Mouse (Mus musculus) CH12F3 (cell line): Measurements from ENCODE around the gene Srd5a1.

Experiments
- in situ Hi-C: fragments of 300-500 bp; cut with MboI; formaldehyde crosslinking; loops from 2 replicates; pipeline ENCODE4 v1.14.3; 2020; ENCODE audit warnings: low sequenced_read_pairs

Gene Srd5a1

DNA sequence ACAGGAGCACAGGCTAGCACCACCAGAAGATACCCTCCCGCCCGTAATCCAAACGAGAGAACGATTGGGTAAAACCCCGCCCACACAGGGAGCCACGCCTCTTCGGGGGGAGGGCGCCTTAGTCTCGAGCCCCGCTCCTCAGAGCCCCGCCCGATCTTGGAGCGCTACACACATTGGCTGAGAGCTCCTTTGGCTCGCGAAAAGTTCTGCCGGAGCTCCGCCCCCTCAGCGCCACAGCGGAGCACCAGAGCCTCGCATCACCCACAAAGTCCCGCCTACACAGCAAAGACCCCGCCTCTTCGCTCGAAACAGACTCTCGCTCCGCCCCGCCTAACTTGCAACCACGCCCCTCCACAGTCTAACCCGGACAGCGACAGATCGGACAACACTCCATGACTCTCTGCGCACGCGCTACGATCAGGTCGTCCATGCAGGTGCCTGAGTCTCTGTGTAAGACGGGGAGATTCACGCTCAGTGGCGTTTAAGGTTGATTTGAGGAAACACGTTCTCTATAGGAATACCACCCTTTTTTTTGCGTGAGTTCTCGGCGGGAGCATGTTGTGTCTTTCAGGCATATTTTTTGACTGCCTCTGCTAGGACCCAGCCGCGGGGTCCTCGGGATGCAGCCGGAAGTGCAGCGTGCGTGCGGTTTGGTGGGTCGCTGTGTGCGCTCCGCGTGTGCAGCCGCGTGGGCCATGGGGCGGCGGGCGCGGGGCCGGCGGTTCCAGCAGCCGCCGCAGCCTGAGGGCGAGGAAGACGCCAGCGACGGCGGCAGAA lies at the start of gene Srd5a1:
Gene Srd5a1 (minus strand): TSS at position 45 of the 777 bp plus-strand sequence.
- in situ Hi-C loops: no loop called here

DNA sequence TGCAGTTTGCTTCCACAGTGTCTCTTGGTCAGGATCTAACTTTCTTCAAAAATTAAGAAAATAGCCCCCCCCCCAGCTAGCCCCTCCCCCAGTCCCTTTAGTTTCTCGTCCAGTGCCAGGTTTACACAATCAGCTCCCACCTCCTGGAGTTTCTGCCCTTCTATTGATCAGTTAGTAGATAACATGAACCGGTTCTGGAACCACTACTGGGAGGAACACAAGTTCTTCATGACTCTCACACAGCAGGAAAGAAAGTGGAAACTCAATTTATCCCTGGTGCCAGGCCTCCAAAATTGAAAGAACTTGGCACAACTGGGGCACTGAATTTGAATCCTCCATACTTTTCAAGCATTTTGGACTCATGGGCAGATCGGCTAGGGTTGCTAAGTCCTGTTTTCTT lies 43.3 kb upstream of the Srd5a1 start:
- in situ Hi-C loops: no loop called here

DNA sequence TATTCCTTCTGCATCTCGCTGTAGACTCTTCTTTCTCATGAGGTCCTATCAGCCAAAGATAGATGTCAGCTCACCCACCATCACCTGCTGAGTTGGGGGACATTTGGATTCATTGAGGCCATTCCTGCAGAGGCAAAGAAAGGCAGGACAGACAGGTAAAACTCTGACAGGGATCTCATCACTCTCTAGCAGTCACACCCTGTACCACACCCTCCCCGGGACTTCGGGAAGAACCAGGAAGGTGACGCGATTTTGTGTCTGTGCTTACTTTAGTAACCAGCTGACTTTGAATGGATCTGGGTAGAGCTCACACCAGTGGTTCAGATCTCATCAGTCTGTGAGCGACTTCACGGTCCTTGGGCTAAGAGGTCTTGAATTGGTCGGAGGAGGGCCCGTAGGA lies 35.2 kb upstream of the Srd5a1 start:
- in situ Hi-C loops: no loop called here

DNA sequence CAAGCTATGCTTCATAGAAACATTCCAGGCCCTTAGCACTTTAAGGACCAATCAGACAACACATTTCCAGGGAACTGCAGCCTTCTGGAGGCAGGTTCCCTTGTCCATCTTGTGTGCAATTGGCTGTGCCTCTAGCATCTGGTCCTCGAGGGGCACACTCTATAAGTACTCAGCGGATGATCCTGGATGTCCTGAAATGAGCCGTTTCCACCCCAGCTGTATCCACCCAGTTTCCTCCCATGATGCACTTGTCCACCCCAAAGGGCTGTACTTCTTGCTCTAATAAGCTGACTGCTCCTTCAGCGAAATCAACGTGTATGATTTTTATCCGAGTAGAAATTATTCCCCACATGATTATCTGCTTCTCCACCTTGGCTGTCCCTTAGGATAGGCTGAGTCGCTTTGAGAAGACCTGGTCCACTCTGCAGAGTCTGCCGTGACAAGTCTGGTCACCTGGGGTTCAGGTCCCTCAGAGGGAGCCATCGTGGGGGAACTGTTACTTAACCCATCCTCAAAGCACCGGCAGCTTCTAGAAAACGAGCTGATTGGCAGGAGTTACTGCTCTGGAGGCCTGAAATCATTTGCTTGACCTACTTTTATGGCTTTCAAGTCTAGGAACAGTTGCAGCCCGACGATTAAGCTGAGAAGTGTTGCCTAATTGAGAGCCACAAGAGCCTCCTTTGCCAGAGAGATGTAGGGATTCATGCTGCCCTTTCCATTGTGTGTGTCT lies 34.6 kb upstream of the Srd5a1 start:
- in situ Hi-C loops: no loop called here

DNA sequence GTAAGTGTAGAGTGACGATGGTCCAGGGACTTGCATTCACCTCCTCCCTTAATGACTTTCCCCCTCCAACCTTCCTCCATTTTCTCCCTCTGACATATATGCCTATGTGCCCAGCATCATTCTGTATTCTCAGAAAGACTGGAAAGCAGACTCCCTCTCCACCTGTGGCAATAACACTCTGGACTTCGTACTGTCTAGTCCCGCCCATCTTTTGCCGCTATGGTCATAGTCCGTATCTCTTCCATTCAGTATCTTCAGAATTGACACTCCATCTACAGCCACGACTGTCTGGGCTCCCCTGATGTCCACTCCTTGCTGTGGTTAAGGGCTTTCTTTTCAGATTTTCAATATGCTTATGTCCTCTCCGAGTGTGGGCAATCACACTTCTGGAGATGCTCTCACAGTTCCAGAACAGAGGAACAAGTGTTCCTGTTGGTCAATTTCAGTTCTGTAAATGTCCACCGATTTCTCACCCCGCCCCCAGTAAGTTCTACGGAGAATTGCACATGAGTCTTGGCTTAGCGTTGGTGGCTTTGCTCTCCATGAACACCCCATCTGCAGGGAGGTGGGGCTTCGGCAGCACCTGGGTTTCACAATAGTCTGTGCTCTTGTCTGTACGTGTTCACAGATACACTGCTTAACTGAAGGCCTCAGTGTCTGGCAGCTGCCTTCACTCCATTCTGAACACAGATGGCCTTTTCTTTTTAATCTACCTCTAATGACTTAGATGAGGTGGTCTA lies 33.4 kb upstream of the Srd5a1 start:
- in situ Hi-C loops: no loop called here

DNA sequence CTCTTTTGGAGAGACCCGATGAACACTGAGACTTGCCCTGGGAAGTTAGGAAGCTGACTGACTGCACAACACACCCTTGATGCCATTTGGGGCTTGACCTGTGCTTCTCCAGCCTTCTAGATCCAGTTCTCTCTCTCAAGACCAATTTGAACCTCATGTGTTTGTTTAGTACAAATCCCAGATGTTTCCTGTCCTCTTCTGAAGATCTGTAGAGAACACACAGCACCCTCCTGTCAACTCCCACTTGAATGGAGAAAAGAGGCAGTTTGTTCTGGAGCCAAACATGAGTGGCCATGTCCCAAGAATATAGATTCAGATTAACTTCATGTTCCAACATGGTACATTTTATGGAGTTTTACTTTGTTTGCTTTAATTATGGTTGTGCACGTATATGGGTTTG lies 32.7 kb upstream of the Srd5a1 start:
- in situ Hi-C loops: no loop called here

DNA sequence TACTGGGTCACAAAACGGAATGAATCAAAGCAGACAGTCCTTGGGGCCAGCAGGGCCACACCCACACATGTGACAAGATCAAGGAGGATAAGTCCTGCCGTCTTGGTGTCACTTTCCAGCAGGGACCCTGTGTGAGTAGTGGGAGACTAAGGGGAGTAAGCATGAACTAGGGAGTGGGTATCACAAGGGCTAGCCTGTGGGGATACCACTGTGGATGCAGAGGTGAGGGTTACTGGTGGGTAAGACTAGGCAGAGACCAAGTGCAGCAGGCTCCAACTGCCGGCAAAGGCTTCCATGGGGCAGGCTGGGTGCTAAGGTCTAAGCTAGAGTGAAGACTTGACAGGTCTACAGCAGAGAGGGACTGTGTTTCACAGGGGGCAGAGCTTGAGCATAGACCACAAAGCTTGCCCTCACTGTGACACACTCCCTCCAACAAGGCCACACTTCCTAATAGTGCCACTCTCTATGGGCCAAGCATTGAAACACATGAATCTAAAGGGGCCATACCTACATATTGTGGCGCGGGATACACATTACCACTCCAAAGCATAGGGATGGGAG lies 31.5 kb upstream of the Srd5a1 start:
- in situ Hi-C loops: no loop called here

DNA sequence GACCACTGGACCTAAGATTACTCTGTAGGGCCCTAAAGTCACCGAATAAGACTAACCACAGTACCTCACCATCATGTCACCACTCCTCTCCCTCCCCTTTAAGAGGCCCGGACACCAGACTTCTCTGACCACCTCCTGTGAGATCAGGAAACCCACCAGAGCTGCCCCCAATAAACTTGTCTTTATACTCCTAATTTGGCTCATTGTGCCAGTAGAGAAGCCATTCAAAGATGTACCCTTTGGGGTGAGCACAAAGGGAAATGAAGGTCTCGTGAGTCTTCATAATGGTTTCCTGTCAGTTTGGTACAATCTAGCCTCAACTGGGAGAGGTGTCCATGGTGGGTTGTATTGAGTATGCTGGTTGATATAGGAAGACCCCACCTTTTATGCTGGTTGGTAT lies 29.8 kb upstream of the Srd5a1 start:
- in situ Hi-C loops: no loop called here

DNA sequence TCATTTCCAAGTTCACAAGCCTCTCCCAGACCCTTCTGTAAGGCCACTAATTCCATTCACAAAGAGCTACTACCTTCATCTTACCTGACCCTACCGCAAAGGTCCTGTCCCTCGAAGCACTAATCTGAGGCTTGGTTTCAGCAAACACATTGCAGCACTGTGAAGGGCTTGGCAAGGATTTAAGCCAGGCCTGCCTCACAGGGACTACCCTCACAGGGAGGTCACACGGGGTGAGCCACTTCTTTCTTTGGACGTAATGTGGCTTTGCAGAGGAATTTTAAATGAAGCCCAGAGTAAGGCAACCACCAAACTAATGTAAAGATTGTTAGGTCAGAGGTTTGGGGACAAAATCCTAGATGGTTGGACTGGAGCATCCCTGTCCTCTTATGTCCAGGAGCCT lies 29.3 kb upstream of the Srd5a1 start:
- in situ Hi-C loops: no loop called here

DNA sequence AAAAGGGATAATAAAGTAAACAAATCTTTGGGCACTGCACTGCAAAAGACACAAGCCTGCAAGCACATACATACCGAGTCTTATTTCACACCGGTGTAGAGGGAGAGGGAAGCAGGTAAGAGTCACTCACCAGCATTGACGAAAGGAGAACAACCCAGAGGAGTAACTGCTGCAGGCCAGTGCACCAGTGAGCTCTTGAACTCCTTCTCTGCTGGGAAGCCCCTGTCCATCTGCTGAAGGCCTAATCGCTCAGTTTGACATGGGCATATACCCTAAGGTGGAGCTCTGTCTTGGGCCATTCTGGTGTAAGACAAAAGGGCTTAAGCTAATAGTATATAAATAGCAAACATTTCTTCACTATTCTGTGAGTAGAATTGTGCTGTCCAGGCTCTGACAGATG lies 28.9 kb upstream of the Srd5a1 start:
- in situ Hi-C loops: no loop called here

DNA sequence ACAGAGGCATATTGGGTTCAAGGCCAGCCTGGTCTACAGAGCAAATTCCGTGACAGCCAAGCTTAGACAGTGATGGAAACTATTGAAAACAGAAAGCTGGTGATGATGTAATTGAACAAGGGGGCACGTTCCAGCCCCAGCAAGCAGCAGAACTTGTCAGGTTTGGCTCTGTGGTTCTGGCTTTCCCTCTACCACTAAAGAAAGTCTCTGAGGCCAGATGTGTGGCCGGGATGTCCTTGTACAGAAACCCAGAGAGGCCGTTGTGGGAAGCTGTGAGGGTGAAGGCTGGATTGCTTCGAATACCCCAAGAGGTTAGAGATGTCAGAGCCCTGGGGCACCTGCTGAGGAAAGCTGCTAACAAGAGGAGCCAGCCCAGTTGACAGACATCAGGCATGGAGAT lies 28.0 kb upstream of the Srd5a1 start:
- in situ Hi-C loops: loop anchor here (10.0 kb wide), 1 partner anchor 94 kb away; no protein-coding TSS in a partner anchor

DNA sequence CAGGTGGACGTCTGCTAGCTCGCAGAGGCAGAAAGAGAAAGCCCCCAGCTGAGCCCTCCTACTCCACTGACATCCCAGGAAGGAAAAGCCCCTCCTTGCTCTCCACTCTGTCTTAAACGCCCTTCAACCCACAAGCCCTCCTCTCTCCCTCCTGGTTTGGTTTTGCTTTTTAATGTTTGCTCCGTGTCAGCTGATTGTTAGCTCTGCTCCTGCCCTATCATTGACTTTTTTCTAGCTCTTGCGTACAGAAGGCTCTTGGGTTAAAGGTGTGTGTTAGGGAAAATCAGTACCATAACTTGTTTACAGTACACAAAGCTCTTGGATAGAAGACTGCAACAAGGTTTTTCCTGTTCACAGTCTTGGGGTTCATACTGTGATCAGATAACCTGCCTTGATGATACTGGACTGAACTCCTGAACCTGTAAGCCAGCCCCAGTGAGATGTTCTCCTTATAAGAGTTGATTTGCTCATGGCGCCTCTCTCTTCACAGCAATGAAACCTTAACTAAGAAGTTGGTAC lies 26.9 kb upstream of the Srd5a1 start:
- in situ Hi-C loops: loop anchor here (10.0 kb wide), 1 partner anchor 93 kb away; no protein-coding TSS in a partner anchor

DNA sequence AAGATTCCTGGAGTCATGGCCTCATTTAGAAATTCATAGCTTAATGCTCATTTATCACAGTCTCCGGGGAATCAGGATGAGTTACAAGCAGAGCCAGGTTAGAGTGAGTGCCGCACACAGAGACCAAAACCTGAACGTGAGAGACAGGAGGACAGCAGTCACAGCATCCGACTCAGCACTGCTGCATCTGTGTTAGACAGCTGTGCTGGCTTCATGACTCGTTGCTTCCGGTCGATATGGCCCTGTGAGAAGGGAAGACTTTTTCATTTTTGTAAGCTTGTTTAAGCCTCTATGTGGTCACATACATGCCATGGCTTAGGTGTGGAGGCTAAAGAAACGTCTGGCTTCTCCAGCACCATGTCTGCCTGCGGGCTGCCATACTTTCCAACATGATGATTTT lies 26.4 kb upstream of the Srd5a1 start:
- in situ Hi-C loops: loop anchor here (10.0 kb wide), 1 partner anchor 93 kb away; no protein-coding TSS in a partner anchor

DNA sequence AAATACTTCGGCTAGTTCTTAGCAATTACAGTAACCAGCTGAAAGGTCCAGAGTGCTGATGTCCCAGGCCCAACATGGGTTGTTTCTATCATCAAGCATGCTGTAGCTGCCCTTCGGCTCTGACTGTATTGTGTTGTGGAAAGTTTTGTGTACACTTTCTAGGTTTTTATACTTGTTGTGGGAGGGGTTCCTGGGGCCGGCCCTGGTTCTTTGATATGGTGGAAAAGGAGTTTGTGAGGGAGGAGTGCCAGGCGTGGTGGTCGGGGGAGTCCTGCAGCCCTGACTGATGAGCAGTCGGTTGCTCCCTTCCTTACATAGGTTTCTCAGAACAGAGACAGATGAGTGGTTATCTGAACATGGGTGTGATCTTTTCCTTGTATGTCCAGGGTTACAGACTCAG lies 25.6 kb upstream of the Srd5a1 start:
- in situ Hi-C loops: loop anchor here (10.0 kb wide), 1 partner anchor 92 kb away; no protein-coding TSS in a partner anchor

DNA sequence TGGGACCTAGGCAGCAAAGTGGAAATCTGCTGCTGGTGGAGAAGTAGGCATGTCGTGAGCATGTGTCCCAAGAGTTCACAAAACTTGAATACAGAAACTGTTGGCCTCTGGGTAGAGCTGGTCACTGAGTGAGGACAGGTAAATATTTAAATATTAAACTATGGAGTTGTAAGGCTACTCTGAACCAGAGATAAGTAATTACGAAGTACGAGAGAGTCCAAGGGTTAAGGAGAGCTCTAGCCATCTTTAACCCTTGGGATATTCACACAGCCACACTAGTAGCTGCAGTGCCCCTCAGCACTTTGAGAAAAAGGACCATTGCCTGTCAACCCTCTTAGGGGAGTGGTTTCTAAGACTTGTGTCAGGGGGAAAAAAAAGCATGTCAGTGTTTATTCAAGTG lies 25.1 kb upstream of the Srd5a1 start:
- in situ Hi-C loops: loop anchor here (10.0 kb wide), 1 partner anchor 92 kb away; no protein-coding TSS in a partner anchor

DNA sequence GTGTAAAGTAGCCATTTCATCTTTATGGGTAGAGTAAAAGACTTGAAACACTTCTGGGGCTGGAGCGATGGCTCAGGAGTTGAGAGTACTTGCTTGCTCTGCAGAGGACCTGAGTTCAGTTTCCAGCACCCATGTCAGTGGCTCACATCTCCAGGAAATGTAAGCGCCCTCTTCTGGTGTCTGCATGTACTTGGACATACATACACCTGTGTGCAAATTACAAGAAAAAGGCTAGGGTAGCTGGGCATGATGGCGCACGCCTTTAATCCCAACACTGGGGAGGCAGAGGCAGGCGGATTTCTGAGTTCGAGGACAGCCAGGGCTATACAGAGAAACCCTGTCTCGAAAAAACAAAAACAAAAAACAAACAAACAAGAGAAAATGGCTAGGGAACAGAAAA lies 24.6 kb upstream of the Srd5a1 start:
- in situ Hi-C loops: loop anchor here (10.0 kb wide), 1 partner anchor 91 kb away; no protein-coding TSS in a partner anchor

DNA sequence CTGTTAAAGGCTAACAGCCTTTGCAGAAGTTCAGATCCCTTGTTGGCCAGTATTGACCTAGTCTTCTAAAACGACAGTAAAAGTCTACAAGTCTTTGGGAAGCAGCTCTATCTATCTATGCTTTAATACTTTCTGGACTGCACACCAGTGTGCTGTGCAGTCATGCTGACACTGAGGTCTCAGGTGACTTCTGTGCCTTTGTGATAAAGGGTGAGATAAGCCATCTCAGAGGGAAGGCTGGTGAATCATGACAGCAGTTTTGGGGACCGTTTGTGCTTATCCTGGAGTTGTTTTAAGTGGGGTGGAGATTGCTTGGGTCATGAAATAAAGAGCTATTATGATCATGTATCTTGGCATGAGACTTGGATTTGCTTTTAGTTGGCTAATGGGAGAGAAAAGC lies 22.7 kb upstream of the Srd5a1 start:
- in situ Hi-C loops: loop anchor here (10.0 kb wide), 1 partner anchor 89 kb away; no protein-coding TSS in a partner anchor

DNA sequence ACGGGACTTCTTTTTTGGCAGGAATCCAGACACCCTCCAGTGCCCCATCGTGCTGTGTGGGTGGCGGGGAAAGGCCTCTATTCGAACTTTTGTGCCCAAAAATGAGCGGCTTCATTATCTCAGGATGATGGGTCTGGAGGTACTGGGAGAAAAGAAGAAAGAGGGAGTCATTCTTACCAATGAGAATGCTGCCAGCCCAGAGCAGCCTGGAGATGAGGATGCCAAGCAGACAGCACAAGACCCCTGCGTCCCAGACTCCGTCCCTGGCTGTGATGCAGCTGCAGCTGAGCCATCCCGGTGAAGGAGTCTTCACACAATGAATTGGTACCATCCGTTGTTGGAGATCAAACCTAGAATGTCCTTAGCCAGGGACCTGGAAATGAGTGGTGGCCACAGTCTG lies 22.3 kb upstream of the Srd5a1 start:
- in situ Hi-C loops: loop anchor here (10.0 kb wide), 1 partner anchor 89 kb away; no protein-coding TSS in a partner anchor

DNA sequence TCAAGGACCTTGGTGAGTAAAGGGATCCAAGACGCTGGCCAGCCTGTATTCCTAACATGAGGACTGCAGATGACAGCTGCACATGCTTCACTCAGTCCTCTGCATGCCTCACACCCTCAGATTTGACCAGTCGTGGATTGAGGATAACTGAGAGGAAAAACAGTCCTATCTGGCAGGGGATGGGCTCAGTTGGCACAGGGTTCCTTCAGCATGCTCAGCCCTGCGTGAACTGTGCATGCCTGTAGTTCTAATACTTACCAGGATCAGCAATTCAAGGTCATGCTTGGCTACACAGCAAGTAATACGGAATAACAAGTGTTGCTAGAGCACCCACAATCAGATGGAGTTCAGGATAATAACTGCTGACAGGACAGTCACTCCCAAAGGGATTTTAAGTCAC lies 20.4 kb upstream of the Srd5a1 start:
- in situ Hi-C loops: loop anchor here (10.0 kb wide), 1 partner anchor 87 kb away; no protein-coding TSS in a partner anchor

DNA sequence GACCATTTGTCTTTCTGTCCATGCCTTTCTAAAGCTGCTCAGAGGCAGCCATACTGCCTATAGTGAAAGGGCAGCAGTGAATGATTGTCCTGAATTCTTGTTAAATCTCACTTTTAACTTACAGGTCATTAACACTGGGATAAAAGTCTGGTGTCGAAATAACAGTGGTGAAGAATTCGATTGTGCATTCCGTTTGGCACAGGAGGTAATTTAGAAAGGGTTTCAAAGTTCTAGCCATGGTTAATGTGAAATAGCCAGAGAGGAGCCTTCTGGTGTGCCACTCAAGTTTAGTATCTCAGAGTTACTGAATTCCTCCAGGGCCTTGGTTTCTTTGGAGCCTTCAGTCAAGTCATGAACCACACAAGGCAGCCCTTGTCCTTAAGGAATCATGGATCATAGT lies 19.9 kb upstream of the Srd5a1 start:
- in situ Hi-C loops: loop anchor here (10.0 kb wide), 1 partner anchor 86 kb away; no protein-coding TSS in a partner anchor
